Mouse (Mus musculus): ENCODE measurements around the gene Gad1. TPM values are rescaled to one million over a fixed set of nuclear protein-coding genes. Genes with fewer than 3 reads are reported as not detected.

Gad1 gene
- not detected for polyA plus RNA-seq (2017; shearing (Covaris generic))

DNA sequence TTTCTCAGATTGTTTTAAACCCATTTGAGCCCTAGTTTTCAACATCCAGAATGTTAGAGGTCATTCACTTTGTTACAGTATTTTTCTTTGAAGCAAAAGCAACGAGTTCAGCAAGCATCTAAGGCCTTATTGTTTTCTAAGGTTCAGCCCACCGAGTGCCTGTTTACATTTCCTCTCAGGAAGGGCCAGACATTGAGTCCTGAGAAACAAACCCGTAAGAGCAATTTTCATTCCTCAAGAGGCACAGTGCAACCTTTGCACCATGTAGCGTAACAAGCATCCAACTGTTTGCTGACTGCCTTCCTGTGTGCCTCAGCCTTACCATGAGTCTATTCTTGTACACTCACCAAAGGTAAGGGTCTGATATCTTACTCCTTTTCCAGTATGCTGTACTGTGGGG, at the start of gene Gad1:
Gene Gad1 (plus strand): TSS at position 301 of the 400 bp plus-strand sequence.

DNA sequence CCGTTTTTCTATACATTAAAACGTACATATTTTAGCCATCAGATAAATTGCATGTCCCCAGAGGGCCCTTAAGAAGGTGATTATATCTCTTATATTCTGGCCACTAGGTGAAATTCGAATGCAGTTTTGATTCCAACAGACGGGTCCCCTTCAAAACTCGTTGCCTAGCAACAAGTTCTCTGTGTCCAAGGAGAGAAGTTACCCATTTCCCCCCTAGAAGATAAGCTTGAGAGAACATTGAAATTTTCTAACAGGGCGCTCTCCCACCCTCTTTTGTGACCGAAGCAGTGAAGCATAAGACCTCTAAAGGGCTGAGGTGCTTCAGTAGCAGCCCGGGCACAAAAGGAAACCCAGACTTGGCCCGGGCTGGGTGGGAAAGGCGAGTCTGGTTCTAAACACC, 44.4 kb upstream of the Gad1 start, which contains the start of gene Erich2:
Gene Erich2 (plus strand): TSS at position 324 of the 400 bp plus-strand sequence.

Other genes starting within 250 kb of the Gad1 start
- not detected for gene Sp5, start 78.1 kb upstream of the Gad1 start, polyA plus RNA-seq (2017; shearing (Covaris generic))
- not detected for gene Erich2, start 44.3 kb upstream of the Gad1 start, polyA plus RNA-seq (2017; shearing (Covaris generic))
- gene Gorasp2, start 108.5 kb downstream of the Gad1 start, polyA plus RNA-seq (2017; shearing (Covaris generic)) = 118 TPM
- gene Gm26558, start 109.0 kb downstream of the Gad1 start, polyA plus RNA-seq (2017; shearing (Covaris generic)) = 14.7 TPM